Mouse (Mus musculus) stomach, postnatal 0 days (tissue): ENCODE measurements around the gene Dnmt3a.

ENCODE experiments used
- CTCF ChIP-seq: IDR thresholded peaks from 2 replicates; pipeline ENCODE4 v1.5.1; 2016; ENCODE audit warnings: antibody characterized with exemption, low read depth, mild to moderate bottlenecking, moderate library complexity
- EP300 ChIP-seq: optimal IDR thresholded peaks from 2 replicates; pipeline ENCODE3; 2016; ENCODE audit warnings: antibody characterized with exemption

DNA sequence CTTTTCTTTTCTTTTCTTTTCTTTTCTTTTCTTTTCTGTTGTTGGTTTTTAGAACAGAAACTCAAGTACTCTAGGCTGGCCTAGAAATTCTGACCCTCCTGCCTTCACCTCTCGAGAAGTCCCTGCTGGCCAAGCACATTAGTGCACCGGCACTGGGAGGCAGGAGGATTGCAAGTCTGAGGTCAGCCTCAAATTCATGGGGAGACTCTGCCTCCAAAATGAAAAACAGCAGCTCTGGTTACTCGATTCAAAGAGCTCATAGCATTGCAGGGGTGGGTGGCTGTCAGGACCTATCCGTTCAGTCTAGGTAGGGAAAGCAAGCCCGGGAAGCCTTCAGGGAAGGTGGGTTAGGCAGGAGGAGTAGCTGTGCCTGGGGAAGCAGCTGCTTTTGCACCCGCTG, 37.0 kb downstream of the Dnmt3a start:
- TF ChIP-seq EP300, result no peak
- peak; percentile 49 for TF ChIP-seq CTCF
